Mouse (Mus musculus): ENCODE measurements around the gene Atp5l. TPM values are rescaled to one million over a fixed set of nuclear protein-coding genes. Genes with fewer than 3 reads are reported as not detected.
A peak's percentile ranks its signal among the peaks of the same experiment; 100 is the strongest.
"Not testable (repeated sequence)": the region's sequence is repeated elsewhere in the genome, so short reads cannot be mapped to it uniquely, and the experiment has no call there.

Atp5l gene
- 523 and 553 TPM in 2 replicates for polyA plus RNA-seq (2016; fragmentation: Nextera tagmentation; extraction: Ambion mirVana)

DNA sequence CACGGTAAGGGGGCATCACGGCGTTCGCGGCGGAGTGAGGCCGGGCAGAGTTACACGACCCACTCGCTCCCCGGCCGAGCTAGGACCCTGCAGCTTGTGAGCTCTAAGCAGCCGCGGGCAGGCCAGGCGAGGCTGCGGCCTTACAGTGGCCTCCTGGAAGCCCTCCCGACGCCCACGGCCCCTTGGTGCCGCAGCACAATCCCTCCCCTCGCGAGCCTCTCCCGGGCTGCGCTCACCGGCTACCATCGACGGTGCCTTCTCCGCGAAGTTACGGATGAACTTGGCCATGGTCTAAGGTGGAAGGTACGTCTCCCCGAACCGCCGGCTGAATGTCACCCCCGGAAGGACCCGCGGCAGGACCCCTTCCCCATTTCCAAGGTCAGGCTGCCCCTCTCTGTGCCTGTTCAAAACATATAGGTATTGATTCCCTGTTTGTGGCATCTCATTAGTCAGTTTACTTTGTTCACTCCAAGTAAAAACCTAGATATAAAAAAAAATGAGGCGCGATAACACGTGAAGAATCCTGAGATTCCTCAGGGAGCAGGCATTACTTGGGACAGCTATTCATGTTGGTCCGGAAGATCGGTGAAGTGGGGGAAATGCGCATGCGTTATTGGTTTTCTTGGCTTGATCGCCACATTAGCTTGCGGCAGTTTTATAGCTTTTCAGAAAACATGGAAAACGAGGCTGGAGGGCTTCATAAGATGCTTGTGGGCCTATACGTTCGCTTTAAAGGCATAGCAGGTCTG lies at the start of gene Atp5l:
TSS of gene Atp5l (minus strand) at position 369 of the 749 bp plus-strand sequence.
- no peaks in the 10 kb centered on the region for H3K27me3 ChIP-seq (replicated peaks)
- H3K9me3 ChIP-seq (replicated peaks): no peaks in the 10 kb centered on the region
- peak within 1 kb of the TSS; percentile 86 for H3K27ac ChIP-seq
- peak within 1 kb of the TSS; percentile 74 for H3K4me2 ChIP-seq
- H3K9ac ChIP-seq: peak within 1 kb of the TSS; percentile 98
- 1% methylated on average over 48 of the region's 48 CpGs for WGBS (ENCODE audit: insufficient replicate concordance)
- peak; percentile 74 for ATAC-seq
- H3K36me3 ChIP-seq: peaks cover 11% of the 10 kb centered on the region
- peaks cover 25% of the 10 kb centered on the region for H3K4me1 ChIP-seq
- peak within 1 kb of the TSS; percentile 99 for H3K4me3 ChIP-seq

DNA sequence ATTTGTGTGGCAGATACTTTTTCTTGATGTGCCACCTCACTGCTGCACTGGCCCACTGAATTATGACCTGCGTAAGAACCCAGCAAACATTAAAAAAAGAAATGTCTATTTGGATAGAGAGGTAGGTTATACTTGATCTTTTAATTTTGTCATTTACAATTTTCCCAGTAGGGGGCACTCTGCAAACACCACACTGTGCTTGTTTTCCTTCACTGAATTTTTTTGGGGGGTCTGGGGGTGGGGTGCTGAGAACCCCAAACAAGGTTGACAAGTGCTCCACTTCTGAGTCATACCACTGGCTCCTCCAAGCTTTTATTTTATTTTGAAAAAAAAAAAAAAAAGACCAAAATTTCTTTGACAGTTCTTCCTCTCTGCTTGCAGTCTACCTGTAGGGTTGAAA lies 48.9 kb upstream of the Atp5l start:
- ATAC-seq: no peak
- WGBS (ENCODE audit: insufficient replicate concordance): 53% methylated on average over 1 of the region's 1 CpGs
- no peaks in the 10 kb centered on the region for H3K36me3 ChIP-seq
- no peaks in the 10 kb centered on the region for H3K9me3 ChIP-seq (replicated peaks)
- peaks cover 14% of the 10 kb centered on the region for H3K4me1 ChIP-seq
- H3K9ac ChIP-seq: no peak overlapping the region
- no peak overlapping the region for H3K27ac ChIP-seq
- H3K4me3 ChIP-seq: no peak overlapping the region
- H3K4me2 ChIP-seq: no peak overlapping the region
- peaks cover 37% of the 10 kb centered on the region for H3K27me3 ChIP-seq (replicated peaks)

DNA sequence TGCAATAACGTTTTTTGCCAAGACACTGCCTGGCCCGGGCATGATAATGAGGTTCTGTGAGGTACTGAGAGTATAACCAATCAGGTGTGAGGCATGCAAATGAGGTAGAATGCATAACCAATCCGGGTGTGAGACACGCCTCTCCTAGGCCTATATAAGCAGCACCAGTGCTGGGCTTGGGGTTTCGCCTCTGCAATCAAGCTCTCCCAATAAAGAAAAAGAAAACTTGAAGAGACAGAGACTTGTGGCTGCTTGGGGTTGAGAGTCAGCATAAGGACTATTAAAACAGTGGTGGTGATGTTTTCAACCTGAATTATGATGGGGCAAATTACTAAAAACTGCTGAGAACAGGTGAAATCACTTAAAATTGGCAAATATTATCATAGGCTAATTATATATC lies 47.2 kb upstream of the Atp5l start:
- 70% methylated on average over 5 of the region's 5 CpGs for WGBS (ENCODE audit: insufficient replicate concordance)
- H3K4me3 ChIP-seq; H3K27ac ChIP-seq; H3K4me2 ChIP-seq; H3K36me3 ChIP-seq; H3K9ac ChIP-seq; ATAC-seq; H3K9me3 ChIP-seq (replicated peaks): not testable (repeated sequence)
- Histone ChIP-seq H3K27me3 (replicated peaks) (peaks cover 20% of the 10 kb centered on the region), H3K4me1 (peaks cover 20% of the 10 kb centered on the region)

DNA sequence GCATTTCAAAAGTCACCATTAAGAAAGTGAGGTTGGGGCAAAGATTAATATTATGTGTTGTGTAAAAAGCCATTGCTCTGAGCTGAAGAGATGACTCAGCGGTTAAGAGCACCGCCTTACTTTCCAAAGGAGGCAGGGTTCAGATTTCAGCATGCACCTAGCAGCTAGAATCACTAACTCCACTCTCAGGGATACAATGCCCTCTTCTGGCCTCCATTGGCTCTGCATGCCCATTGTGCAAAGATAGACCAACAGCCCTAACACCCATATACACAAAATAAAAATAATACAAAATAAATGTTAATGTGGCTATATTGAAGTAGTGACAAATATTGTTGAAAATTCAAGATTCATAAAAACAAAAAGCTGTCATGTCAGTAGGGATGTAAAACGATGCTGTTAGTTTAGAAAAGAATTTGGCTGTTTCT lies 46.3 kb upstream of the Atp5l start:
- peaks cover 17% of the 10 kb centered on the region for H3K36me3 ChIP-seq
- H3K4me3 ChIP-seq: no peak overlapping the region
- no peak overlapping the region for H3K27ac ChIP-seq
- WGBS (ENCODE audit: insufficient replicate concordance): 13% methylated on average over 3 of the region's 3 CpGs
- peaks cover 15% of the 10 kb centered on the region for H3K27me3 ChIP-seq (replicated peaks)
- H3K9ac ChIP-seq: no peak overlapping the region
- H3K4me2 ChIP-seq: no peak overlapping the region
- 0 out of 2 replicates have a peak, but pooled peaks have one; percentile 25 for ATAC-seq
- H3K4me1 ChIP-seq: peaks cover 20% of the 10 kb centered on the region
- no peaks in the 10 kb centered on the region for H3K9me3 ChIP-seq (replicated peaks)

DNA sequence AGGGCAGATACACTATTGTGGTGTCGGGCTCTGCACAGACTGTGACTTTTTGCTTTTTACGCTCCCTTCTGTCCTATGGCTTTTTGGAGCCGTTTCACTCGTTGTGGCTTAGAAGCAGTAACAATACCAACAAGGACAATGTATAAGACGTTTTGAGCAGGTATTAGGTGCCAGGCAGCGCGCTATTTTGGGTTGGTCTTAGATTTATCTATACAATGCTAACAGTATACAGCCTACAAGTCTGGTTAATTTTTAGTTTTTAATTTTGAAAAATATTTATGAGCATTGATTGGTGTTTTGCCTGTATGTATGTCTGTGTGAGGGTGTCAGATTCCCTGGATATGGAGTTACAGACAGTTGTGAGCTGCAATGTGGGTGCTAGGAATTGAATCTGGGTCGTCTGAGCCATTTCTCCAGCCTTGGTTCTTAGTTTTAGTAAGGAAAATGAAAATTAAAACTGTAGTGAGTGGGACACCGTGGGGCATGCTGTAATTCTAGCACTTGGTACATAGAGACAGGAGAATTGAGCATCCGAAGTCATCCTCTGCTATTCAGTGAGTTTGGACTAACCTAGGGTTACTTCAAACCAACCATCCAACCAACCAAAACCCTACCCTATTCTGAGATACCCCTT lies 45.4 kb upstream of the Atp5l start:
- Histone ChIP-seq H3K4me1 (peaks cover 20% of the 10 kb centered on the region), H3K27me3 (replicated peaks) (peaks cover 9% of the 10 kb centered on the region), H3K27ac (peak overlapping the region; percentile 84), H3K9ac (peak overlapping the region; percentile 61), H3K4me3 (peak overlapping the region; percentile 96), H3K36me3 (peaks cover 26% of the 10 kb centered on the region), H3K9me3 (replicated peaks) (no peaks in the 10 kb centered on the region), H3K4me2 (peak overlapping the region; percentile 91)
- WGBS (ENCODE audit: insufficient replicate concordance): 12% methylated on average over 10 of the region's 10 CpGs
- peak; percentile 37 for ATAC-seq

DNA sequence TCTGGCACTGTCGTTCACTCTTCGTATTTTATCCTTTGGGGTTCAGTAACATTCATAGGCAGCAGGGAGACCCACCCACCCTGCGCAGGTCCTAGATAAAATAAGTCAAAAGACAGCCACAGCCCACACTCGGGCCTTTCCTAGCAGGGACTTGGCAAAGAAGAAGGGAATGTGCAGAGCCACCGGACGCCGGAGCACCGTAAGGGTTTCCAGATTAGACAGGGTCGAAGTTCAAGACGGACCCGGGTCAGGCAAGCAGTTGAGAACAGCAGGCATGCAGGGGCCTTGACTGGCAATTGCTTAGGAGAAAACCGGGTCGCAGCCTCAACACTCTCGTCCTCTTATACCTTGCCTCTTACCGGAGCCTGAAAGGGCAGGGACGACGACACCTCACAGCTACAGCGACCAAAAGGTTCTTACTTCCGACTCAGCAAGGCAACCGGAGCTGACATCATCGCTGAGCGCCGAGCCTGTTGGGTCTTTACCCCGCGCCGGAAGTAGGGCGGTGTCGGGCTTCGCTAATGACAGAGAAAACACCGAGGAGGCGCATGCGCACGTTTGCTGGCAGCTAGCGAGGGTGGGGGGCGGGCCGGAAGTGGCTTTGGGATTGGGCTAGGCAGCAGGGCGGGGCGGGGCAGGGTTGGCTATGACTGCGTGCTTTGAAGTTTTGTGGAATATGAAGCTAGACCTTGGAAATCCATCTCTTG lies 44.7 kb upstream of the Atp5l start, which contains the start of gene Ube4a:
TSS of gene Ube4a (minus strand) at position 475 of the 707 bp plus-strand sequence.
- peaks cover 4% of the 10 kb centered on the region for H3K27me3 ChIP-seq (replicated peaks)
- H3K4me1 ChIP-seq: peaks cover 20% of the 10 kb centered on the region
- peak; percentile 93 for ATAC-seq
- H3K27ac ChIP-seq: peak within 1 kb of the TSS; percentile 84
- no peaks in the 10 kb centered on the region for H3K9me3 ChIP-seq (replicated peaks)
- H3K36me3 ChIP-seq: peaks cover 32% of the 10 kb centered on the region
- peak within 1 kb of the TSS; percentile 87 for H3K9ac ChIP-seq
- H3K4me2 ChIP-seq: peak within 1 kb of the TSS; percentile 91
- peak within 1 kb of the TSS; percentile 96 for H3K4me3 ChIP-seq
- under 1% methylated on average over 39 of the region's 39 CpGs for WGBS (ENCODE audit: insufficient replicate concordance)

DNA sequence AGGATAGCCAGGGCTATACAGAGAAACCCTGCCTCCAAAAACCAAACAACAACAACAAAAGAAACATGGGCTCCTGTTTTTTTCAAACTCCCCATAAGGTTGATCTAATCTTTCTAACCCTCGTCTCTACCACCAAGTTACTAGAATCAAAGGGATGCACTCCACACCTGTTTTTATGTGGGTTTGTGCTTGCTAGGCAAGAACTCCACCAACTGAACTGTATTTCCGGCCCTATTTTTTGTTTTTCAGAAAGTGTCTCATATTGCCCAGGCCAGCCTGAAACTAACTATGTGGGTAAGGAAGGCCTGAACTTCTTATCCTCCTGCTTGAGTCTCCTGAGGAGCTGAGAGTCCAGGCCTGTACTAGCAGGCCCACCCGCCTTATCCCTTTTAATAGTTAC lies 33.9 kb upstream of the Atp5l start:
- 78% methylated on average over 3 of the region's 3 CpGs for WGBS (ENCODE audit: insufficient replicate concordance)
- Histone ChIP-seq H3K9ac (no peak overlapping the region), H3K4me2 (no peak overlapping the region), H3K4me1 (0 out of 2 replicates have a peak, but pooled peaks cover 4% of the 10 kb centered on the region), H3K36me3 (peaks cover 90% of the 10 kb centered on the region), H3K4me3 (no peak overlapping the region), H3K27me3 (replicated peaks) (no peaks in the 10 kb centered on the region), H3K27ac (no peak overlapping the region), H3K9me3 (replicated peaks) (no peaks in the 10 kb centered on the region)
- ATAC-seq: no peak

DNA sequence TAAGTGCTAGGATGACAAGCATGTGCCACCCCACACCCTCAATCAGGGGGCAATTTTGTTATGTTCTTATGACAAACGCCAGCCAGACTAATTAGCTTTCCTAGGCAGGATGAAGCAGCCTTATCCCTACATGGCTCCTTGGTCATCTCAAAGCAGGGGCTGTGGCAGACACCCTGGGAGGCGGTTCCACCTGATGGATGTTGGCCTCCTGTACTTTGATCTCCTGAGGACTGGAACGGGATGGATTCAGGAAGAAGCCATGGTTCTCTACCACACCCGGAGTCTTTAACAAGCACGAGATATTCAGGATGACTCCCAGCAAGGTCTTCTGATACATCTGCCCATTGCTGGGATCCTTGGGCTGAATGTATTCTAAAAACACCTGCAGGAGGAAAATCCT lies 27.3 kb upstream of the Atp5l start:
- no peak overlapping the region for H3K9ac ChIP-seq
- H3K9me3 ChIP-seq (replicated peaks): no peaks in the 10 kb centered on the region
- H3K4me3 ChIP-seq: no peak overlapping the region
- H3K36me3 ChIP-seq: peaks cover 96% of the 10 kb centered on the region
- ATAC-seq: no peak
- H3K27ac ChIP-seq: no peak overlapping the region
- H3K4me1 ChIP-seq: no peaks in the 10 kb centered on the region
- 79% methylated on average over 5 of the region's 5 CpGs for WGBS (ENCODE audit: insufficient replicate concordance)
- no peaks in the 10 kb centered on the region for H3K27me3 ChIP-seq (replicated peaks)
- H3K4me2 ChIP-seq: no peak overlapping the region

DNA sequence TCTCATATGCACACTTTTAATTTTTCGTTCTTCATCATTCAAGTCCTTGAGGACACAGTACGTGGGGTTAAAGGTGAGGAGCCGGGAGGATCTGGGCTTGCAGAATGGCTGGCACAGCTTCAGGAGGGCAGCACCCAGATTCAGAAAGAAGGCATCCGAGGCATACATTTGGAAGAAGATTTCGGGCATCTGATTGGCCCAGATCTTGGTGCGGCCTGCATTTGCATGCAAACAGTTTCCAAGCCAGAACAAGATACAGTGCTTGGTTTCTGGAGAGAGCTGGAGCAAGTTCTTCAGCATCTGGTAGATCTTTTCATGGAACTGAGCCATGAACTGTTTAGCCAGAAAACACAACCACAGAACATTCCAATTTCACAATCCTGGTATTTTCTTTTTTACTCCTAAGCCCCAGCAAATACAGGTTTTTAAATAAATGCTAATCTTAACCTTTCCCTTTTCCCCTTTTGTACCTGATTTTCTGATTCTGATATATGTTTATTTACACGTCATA lies 25.7 kb upstream of the Atp5l start:
- WGBS (ENCODE audit: insufficient replicate concordance): 82% methylated on average over 7 of the region's 7 CpGs
- H3K36me3 ChIP-seq: peaks cover 97% of the 10 kb centered on the region

DNA sequence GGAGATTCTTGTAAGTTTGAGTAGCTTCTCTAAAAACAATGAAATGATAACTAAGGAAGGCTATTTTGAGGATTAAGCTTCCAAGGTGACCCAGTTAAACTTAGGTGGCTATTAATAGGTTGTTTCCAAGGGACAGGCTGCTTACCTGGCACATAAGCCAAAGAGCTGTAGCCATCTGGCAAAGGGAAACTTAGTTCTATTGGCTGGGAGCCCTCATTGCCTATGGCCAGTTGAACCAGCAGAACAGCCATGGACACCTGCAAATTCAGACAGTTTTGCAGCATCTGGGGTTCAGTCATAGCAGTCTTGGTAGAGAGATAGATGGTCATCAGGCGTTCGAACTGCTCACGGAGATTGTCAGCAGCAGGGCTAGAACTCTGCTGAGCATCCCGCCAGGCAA lies 21.9 kb upstream of the Atp5l start:
- no peak overlapping the region for H3K27ac ChIP-seq
- no peak overlapping the region for H3K9ac ChIP-seq
- no peaks in the 10 kb centered on the region for H3K27me3 ChIP-seq (replicated peaks)
- H3K4me2 ChIP-seq: no peak overlapping the region
- no peak overlapping the region for H3K4me3 ChIP-seq
- H3K4me1 ChIP-seq: no peaks in the 10 kb centered on the region
- WGBS (ENCODE audit: insufficient replicate concordance): 88% methylated on average over 4 of the region's 4 CpGs
- H3K9me3 ChIP-seq (replicated peaks): no peaks in the 10 kb centered on the region
- H3K36me3 ChIP-seq: peaks cover 94% of the 10 kb centered on the region
- no peak for ATAC-seq

More for the DNA sequence above, 25.7 kb upstream of the Atp5l start:
- no peaks in the 10 kb centered on the region for H3K9me3 ChIP-seq (replicated peaks)
- H3K4me1 ChIP-seq: no peaks in the 10 kb centered on the region
- H3K9ac ChIP-seq: no peak overlapping the region
- no peak for ATAC-seq
- no peak overlapping the region for H3K4me2 ChIP-seq
- no peaks in the 10 kb centered on the region for H3K27me3 ChIP-seq (replicated peaks)
- H3K4me3 ChIP-seq: no peak overlapping the region
- H3K27ac ChIP-seq: no peak overlapping the region

DNA sequence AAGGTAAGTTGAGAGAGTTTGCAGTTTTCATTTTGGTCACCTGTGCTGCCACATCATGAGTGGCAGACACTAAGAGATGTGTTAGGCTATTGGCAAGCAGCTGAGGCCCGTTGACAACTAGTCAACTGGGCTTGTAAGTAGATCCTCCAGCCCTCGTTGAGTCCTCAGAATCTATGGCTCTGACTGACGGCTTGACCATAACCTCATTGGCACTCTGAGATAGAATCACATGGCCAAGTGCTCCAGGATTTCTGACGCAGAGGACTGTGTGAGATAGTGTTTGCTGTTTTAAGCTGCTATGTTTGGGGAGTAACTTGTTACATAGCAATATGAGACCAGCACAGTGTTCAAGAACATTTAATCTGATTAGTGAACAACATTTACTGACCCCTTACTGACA lies 21.2 kb upstream of the Atp5l start:
- no peak overlapping the region for H3K4me2 ChIP-seq
- H3K9ac ChIP-seq: no peak overlapping the region
- no peaks in the 10 kb centered on the region for H3K4me1 ChIP-seq
- no peak overlapping the region for H3K4me3 ChIP-seq
- 76% methylated on average over 4 of the region's 4 CpGs for WGBS (ENCODE audit: insufficient replicate concordance)
- ATAC-seq: no peak
- H3K9me3 ChIP-seq (replicated peaks): no peaks in the 10 kb centered on the region
- peaks cover 94% of the 10 kb centered on the region for H3K36me3 ChIP-seq
- H3K27ac ChIP-seq: no peak overlapping the region
- H3K27me3 ChIP-seq (replicated peaks): no peaks in the 10 kb centered on the region

DNA sequence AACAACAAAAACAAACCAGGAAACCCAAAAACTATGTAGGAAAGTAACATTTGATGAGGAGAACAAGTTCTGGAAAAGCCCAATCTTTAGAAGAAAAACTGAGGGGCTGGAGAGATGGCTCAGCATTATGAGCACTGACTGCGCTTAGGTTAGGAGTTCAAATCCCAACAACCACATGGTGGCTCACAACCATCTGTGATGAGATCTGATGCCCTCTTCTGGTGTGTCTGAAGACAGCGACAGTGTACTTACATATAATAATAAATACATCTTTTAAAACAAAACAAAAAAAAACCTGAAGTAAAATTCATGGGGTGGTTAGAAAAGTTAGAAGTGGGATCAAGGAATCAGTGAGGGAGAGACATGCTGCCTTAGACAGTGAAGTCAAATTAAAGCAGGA lies 1.0 kb upstream of the Atp5l start:
- ATAC-seq: no peak
- peak overlapping the region; percentile 99 for H3K4me3 ChIP-seq
- H3K4me2 ChIP-seq: peak overlapping the region; percentile 74
- peaks cover 15% of the 10 kb centered on the region for H3K36me3 ChIP-seq
- peak overlapping the region; percentile 98 for H3K9ac ChIP-seq
- H3K4me1 ChIP-seq: peaks cover 25% of the 10 kb centered on the region
- H3K27me3 ChIP-seq (replicated peaks): no peaks in the 10 kb centered on the region
- 68% methylated on average over 2 of the region's 2 CpGs for WGBS (ENCODE audit: insufficient replicate concordance)
- peak overlapping the region; percentile 86 for H3K27ac ChIP-seq
- H3K9me3 ChIP-seq (replicated peaks): no peaks in the 10 kb centered on the region

Data from liver, embryonic 12.5 days (tissue).